Mouse (Mus musculus): ENCODE data around the gene Gm44805.
A peak's percentile ranks its signal among the peaks of the same experiment; 100 is the strongest.

Gene Gm44805

GRCm38 (mm10) chr7:19681202-19681694 is at the start of gene Gm44805, which contains the start of gene Apoc4:
Gm44805 (minus strand) TSS chr7:19681423.
Apoc4 (minus strand) TSS chr7:19681479.
- DNase-seq (ENCODE audit: low read depth, low spot score) = no peak

- DNase-seq (ENCODE audit: low read depth, low spot score) = no peak
Observed at GRCm38 (mm10) chr7:19726541-19726940, 45.3 kb upstream of the Gm44805 start.

GRCm38 (mm10) chr7:19724167-19724566 is 42.9 kb upstream of the Gm44805 start:
- no peak for DNase-seq (ENCODE audit: low read depth, low spot score)

- DNase-seq (ENCODE audit: low read depth, low spot score) = no peak
Observed at GRCm38 (mm10) chr7:19722754-19723195, 41.6 kb upstream of the Gm44805 start.

GRCm38 (mm10) chr7:19719200-19719599 is 38.0 kb upstream of the Gm44805 start:
- DNase-seq (ENCODE audit: low read depth, low spot score) = no peak

- DNase-seq (ENCODE audit: low read depth, low spot score) = no peak
Observed at GRCm38 (mm10) chr7:19718297-19718952, 37.2 kb upstream of the Gm44805 start.

GRCm38 (mm10) chr7:19717346-19717745 is 36.1 kb upstream of the Gm44805 start:
- no peak for DNase-seq (ENCODE audit: low read depth, low spot score)

GRCm38 (mm10) chr7:19716822-19717221 is 35.6 kb upstream of the Gm44805 start:
- no peak for DNase-seq (ENCODE audit: low read depth, low spot score)

GRCm38 (mm10) chr7:19716055-19716682 is 34.9 kb upstream of the Gm44805 start:
- no peak for DNase-seq (ENCODE audit: low read depth, low spot score)

- peak; percentile 99 for DNase-seq (ENCODE audit: low read depth, low spot score)
Observed at GRCm38 (mm10) chr7:19715239-19716054, 34.2 kb upstream of the Gm44805 start, which contains the start of gene Tomm40. Tomm40 (minus strand) TSS chr7:19715438.

GRCm38 (mm10) chr7:19714836-19715235 is 33.6 kb upstream of the Gm44805 start:
- no peak for DNase-seq (ENCODE audit: low read depth, low spot score)

- no peak for DNase-seq (ENCODE audit: low read depth, low spot score)
Observed at GRCm38 (mm10) chr7:19713598-19713997, 32.4 kb upstream of the Gm44805 start.

GRCm38 (mm10) chr7:19713196-19713595 is 32.0 kb upstream of the Gm44805 start:
- DNase-seq (ENCODE audit: low read depth, low spot score) = no peak

- DNase-seq (ENCODE audit: low read depth, low spot score) = no peak
Observed at GRCm38 (mm10) chr7:19712414-19712813, 31.2 kb upstream of the Gm44805 start.

GRCm38 (mm10) chr7:19710650-19711049 is 29.4 kb upstream of the Gm44805 start:
- no peak for DNase-seq (ENCODE audit: low read depth, low spot score)

GRCm38 (mm10) chr7:19705271-19705670 is 24.0 kb upstream of the Gm44805 start:
- DNase-seq (ENCODE audit: low read depth, low spot score) = no peak

GRCm38 (mm10) chr7:19704475-19704874 is 23.3 kb upstream of the Gm44805 start:
- no peak for DNase-seq (ENCODE audit: low read depth, low spot score)

- DNase-seq (ENCODE audit: low read depth, low spot score) = no peak
Observed at GRCm38 (mm10) chr7:19702859-19703555, 21.8 kb upstream of the Gm44805 start.

- DNase-seq (ENCODE audit: low read depth, low spot score) = peak; percentile 49
Observed at GRCm38 (mm10) chr7:19701069-19701761, 20.0 kb upstream of the Gm44805 start.

GRCm38 (mm10) chr7:19700299-19701068 is 19.3 kb upstream of the Gm44805 start:
- DNase-seq (ENCODE audit: low read depth, low spot score) = no peak
